Mouse (Mus musculus) brain, embryonic 14.5 days (tissue): Measurements from ENCODE around the gene Wdr46. TPM values are rescaled to one million over a fixed set of nuclear protein-coding genes. Genes with fewer than 3 reads are reported as not detected.
"Not testable (repeated sequence)": the region's sequence is repeated elsewhere in the genome, so short reads cannot be mapped to it uniquely, and the experiment has no call there.

Source experiments
- DNase-seq: peaks from one replicate; pipeline ENCODE4 v3.0.0-alpha.2; 2011; ENCODE audit warnings: low read depth
- CTCF ChIP-seq: fragments of 200-500 bp; IDR thresholded peaks from 2 replicates; pipeline ENCODE4 v1.5.1; 2012; ENCODE audit warnings: inconsistent platforms, mild to moderate bottlenecking, moderate library complexity, borderline replicate concordance; ENCODE audit not compliant: insufficient read depth, insufficient read length; ENCODE audit errors: extremely low read depth
- POLR2A ChIP-seq: fragments of 200-500 bp; IDR thresholded peaks from 2 replicates; pipeline ENCODE4 v1.6.1; 2012; ENCODE audit warnings: mild to moderate bottlenecking, inconsistent platforms, borderline replicate concordance; ENCODE audit not compliant: poor library complexity, insufficient read depth, insufficient read length, severe bottlenecking; ENCODE audit errors: extremely low read depth
- polyA plus RNA-seq: library from polyadenylated mRNA; depleted of rRNA; stranded (reverse); fragments of >200 nt; gene quantifications from 2 replicates; pipeline ENCODE4 v1.2.3, GENCODE M21; 2012

The Wdr46 gene
- polyA plus RNA-seq, 1 experiment, result 29.3 TPM

DNA sequence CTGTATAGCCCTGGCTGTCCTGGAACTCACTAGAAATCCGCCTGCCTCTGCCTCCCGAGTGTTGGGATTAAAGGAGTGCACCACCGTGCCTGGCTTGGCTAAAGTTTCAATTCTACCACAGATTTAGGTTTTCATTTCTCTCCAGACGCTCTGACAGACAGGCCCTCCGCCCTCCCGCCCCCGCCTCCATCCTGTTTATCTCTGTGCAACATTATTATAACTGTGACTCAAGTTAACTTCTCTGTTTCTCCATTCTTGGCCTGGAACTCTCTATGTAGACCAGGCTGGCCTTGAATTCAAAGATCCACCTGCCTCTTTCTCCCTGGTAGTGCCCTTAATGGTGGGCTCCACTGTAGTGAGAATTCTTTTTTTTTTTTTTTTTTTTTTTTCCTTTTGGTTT, 38.0 kb upstream of the Wdr46 start:
- no peak for DNase-seq
- TF ChIP-seq POLR2A, result no peak
- no peak for TF ChIP-seq CTCF

GRCm38 (mm10) chr17:33903911-33904651, 36.4 kb upstream of the Wdr46 start:
- not testable (repeated sequence) for DNase-seq

DNA sequence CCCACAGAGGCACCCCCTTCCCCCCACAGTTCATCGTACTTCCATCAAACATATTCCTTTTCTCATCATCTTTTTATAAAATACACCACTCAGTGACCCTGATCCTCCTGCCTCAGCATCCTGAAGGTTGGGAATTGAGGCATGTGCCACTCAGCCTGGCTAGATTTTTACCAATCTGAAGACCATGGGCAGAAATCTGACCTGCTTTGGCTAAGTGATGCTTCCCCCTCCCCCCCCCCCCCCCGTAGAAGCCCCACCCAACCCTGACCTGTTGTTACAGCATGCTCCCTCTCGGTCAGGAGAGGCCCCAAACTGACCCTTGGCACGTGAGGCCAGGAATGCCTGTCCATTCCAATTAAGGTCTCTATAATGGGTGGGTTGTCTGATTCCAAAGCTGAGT, 35.6 kb upstream of the Wdr46 start, which contains the start of gene Platr17:
TSS of gene Platr17 (plus strand) at position 301 of the 400 bp plus-strand sequence.
- not testable (repeated sequence) for DNase-seq

GRCm38 (mm10) chr17:33908331-33909076, 32.0 kb upstream of the Wdr46 start:
- peak; percentile 76 for DNase-seq
- TF ChIP-seq CTCF (no peak), POLR2A (no peak)

GRCm38 (mm10) chr17:33909077-33909868, 31.2 kb upstream of the Wdr46 start, which contains the start of gene Daxx:
TSS of gene Daxx (plus strand) at chr17:33909414.
- TF ChIP-seq POLR2A (peak; percentile 61; the same call in 1 of the 2 replicates), CTCF (no peak)
- peak; percentile 100 for DNase-seq

DNA sequence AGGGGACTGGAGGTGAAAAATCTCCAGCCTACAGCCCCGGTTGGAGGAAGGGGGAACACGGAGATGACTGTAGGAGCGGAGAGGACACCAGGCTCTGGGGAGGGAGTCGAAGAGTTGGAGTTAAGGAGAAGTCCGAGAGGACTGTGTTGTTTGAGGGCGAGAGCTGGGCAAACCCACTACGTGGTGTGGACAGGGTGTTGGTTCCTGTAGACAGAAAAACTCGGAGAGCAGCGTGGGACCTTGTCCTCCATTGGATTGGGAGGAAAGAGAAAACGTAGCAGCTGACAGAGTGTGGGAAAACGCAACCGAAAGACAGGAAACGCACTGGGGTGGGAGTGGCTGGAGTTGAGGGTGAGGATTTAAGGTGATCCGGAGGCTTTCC, 30.6 kb upstream of the Wdr46 start:
- no peak for TF ChIP-seq CTCF
- TF ChIP-seq POLR2A, result no peak
- DNase-seq, result no peak

- DNase-seq, result no peak
- TF ChIP-seq CTCF (no peak), POLR2A (no peak)
Observed at GRCm38 (mm10) chr17:33910346-33911051, 30.0 kb upstream of the Wdr46 start.

- TF ChIP-seq CTCF, result no peak
- TF ChIP-seq POLR2A, result no peak
- DNase-seq, result no peak
Observed at GRCm38 (mm10) chr17:33911052-33911812, 29.2 kb upstream of the Wdr46 start.

DNA sequence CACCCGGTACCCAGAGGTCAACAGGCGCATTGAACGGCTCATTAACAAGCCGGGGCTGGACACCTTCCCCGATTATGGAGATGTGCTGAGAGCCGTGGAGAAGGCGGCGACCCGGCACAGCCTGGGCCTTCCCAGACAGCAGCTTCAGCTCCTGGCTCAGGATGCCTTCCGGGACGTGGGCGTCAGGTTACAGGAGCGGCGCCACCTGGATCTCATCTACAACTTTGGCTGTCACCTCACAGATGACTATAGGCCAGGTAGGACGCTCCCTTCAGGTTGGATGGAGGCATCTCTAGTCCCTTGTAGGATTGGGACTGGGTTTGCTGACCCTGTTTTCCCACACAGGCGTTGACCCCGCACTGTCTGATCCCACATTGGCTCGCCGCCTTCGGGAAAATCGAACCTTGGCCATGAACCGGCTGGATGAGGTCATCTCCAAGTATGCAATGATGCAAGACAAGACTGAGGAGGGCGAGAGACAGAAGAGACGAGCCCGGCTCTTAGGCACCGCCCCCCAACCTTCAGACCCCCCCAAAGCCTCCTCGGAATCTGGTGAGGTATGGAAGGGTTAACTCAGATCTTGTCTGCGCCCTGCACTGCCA, 28.5 kb upstream of the Wdr46 start:
- TF ChIP-seq POLR2A (no peak), CTCF (no peak)

GRCm38 (mm10) chr17:33913264-33913663, 27.2 kb upstream of the Wdr46 start:
- DNase-seq, result no peak
- TF ChIP-seq CTCF (no peak), POLR2A (no peak)

More for the DNA sequence above, 28.5 kb upstream of the Wdr46 start:
- no peak for DNase-seq

DNA sequence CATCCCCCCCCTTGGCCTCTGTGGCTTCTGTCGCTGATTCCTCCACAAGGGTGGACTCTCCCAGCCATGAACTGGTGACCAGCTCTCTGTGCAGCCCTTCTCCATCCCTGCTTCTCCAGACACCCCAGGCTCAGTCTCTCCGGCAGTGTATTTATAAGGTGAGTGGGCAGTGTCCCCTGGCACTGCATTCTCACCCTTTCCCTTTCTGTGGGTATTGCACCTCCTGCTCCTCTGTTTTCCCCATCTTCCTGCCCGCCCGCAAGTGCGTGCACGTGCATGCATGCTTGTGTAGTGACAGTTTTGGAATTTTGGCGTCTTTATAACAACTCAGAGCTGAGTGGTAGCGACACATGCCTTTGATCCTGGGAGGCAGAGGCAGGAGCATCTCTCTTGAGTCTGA, 26.6 kb upstream of the Wdr46 start:
- no peak for DNase-seq
- TF ChIP-seq CTCF (no peak), POLR2A (no peak)
